Mouse (Mus musculus): ENCODE results near the gene Ces2h.

- TF ChIP-seq MYOD1 (IDR thresholded peaks at IDR 0.05; ENCODE audit: control insufficient read depth in 1 of 3, insufficient read length in 2 of 3, low read depth in 2 of 3) (no peak), POLR2A (IDR thresholded peaks at IDR 0.05; ENCODE audit: insufficient read length, low read depth) (no peak), E2F4 (IDR thresholded peaks at IDR 0.05; ENCODE audit: insufficient read depth) (no peak), TCF12 (IDR thresholded peaks at IDR 0.05; ENCODE audit: insufficient read depth, poor library complexity, severe bottlenecking) (no peak), CEBPB (IDR thresholded peaks at IDR 0.05; ENCODE audit: insufficient read depth, poor library complexity, severe bottlenecking) (no peak), MAX (IDR thresholded peaks at IDR 0.05; ENCODE audit: low read depth) (no peak), POLR2AphosphoS2 (IDR thresholded peaks at IDR 0.05; ENCODE audit: insufficient read length, low read depth) (no peak), USF1 (IDR thresholded peaks at IDR 0.05; ENCODE audit: low read depth) (no peak), MYOG (IDR thresholded peaks at IDR 0.05; ENCODE audit: control insufficient read depth in 1 of 3, insufficient read depth in 1 of 3, insufficient read length in 2 of 3, low read depth in 2 of 3) (no peak), REST (IDR thresholded peaks at IDR 0.05; ENCODE audit: insufficient read depth, insufficient read length) (no peak), TCF3 (IDR thresholded peaks at IDR 0.05; ENCODE audit: insufficient read length, low read depth) (no peak)
Measured at GRCm38 (mm10) chr8:105043510-105043909, 42.9 kb downstream of the Ces2h start.
